Mouse (Mus musculus) cortical plate, adult 2 months (tissue): Measurements from ENCODE around the gene Rbm43.

Source experiments
- CTCF ChIP-seq: fragments of 200-500 bp; IDR thresholded peaks from 2 replicates; pipeline ENCODE4 v1.5.1; 2011; ENCODE audit warnings: mild to moderate bottlenecking, control low read depth, low read length; ENCODE audit not compliant: insufficient read depth; ENCODE audit errors: extremely low read depth
- POLR2A ChIP-seq: fragments of 200-500 bp; IDR thresholded peaks from 2 replicates; pipeline ENCODE4 v1.6.1; 2011; ENCODE audit warnings: mild to moderate bottlenecking, low read length, control low read depth; ENCODE audit not compliant: insufficient read depth; ENCODE audit errors: extremely low read depth

- TF ChIP-seq CTCF: no peak
- TF ChIP-seq POLR2A: no peak
These were observed at the start of gene Rbm43 for GRCm38 (mm10) chr2:51934574-51935334.
